Mouse (Mus musculus) forebrain, embryonic 10.5 days (tissue): ENCODE data around the gene Ugt1a6a. TPM values are rescaled to one million over a fixed set of nuclear protein-coding genes. Genes with fewer than 3 reads are reported as not detected.

Experiments used
- DNase-seq: peaks from one replicate; pipeline ENCODE4 v3.0.0-alpha.2; 2017; ENCODE audit warnings: low spot score; ENCODE audit errors: extremely low spot score
- H3K27ac ChIP-seq: fragments of 300-500 bp; sonication (generic); 2 replicates; pipeline ENCODE4 v1.5.1; 2016; ENCODE audit warnings: mild to moderate bottlenecking
- H3K27me3 ChIP-seq: fragments of 300-500 bp; sonication (generic); 2 replicates; pipeline ENCODE4 v1.6.1; 2016; ENCODE audit warnings: mild to moderate bottlenecking; ENCODE audit not compliant: poor library complexity, severe bottlenecking
- H3K36me3 ChIP-seq: fragments of 300-500 bp; sonication (generic); replicated peaks from 2 replicates; pipeline ENCODE4 v1.6.1; 2016; ENCODE audit warnings: mild to moderate bottlenecking, moderate library complexity
- H3K4me1 ChIP-seq: fragments of 300-500 bp; sonication (generic); 2 replicates; pipeline ENCODE4 v1.6.1; 2016
- H3K4me3 ChIP-seq: fragments of 300-500 bp; sonication (generic); 2 replicates; pipeline ENCODE4 v1.5.1; 2016; ENCODE audit warnings: mild to moderate bottlenecking, moderate library complexity
- H3K9me3 ChIP-seq: fragments of 300-500 bp; sonication (generic); 2 replicates; pipeline ENCODE4 v1.6.1; 2016; ENCODE audit warnings: mild to moderate bottlenecking, moderate library complexity
- WGBS: fragments of 180-500 bp; shearing (Covaris S2); methylation state at CpG from one replicate; pipeline ENCODE4 v1.1.7; 2016; 5-methylcytosine and 5-hydroxymethylcytosine counted together
- polyA plus RNA-seq: library from polyadenylated mRNA; unstranded; fragments of >200 nt; fragmentation: Nextera tagmentation; extraction: Ambion mirVana; gene quantifications from 2 replicates; pipeline ENCODE4 v1.2.1, GENCODE M21; 2016

Gene Ugt1a6a
- polyA plus RNA-seq, 1 experiment from 2014 or later: 0.20 TPM

DNA sequence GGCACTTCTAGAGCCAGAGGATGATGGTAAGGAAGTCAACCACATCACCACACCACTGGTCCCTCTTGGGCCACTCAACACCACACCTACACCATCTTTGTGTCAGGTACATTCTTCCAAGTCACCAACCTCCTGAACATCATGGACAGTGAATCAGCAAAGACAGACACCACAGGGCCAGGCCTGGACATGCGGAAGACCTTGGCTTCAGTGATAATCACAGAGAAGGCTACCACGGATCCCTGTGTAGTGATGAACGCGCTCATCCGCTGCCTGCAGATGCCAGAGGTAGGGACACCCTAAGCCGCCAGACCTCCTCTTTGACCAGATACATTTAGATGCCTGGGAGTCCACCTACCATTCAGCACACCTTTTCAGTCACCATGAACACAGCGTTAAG is 93.5 kb downstream of the Ugt1a6a start:
- DNase-seq: no peak
- 71% methylated on average over 7 of the region's 7 CpGs for WGBS
- H3K27ac ChIP-seq: no peak overlapping the region

DNA sequence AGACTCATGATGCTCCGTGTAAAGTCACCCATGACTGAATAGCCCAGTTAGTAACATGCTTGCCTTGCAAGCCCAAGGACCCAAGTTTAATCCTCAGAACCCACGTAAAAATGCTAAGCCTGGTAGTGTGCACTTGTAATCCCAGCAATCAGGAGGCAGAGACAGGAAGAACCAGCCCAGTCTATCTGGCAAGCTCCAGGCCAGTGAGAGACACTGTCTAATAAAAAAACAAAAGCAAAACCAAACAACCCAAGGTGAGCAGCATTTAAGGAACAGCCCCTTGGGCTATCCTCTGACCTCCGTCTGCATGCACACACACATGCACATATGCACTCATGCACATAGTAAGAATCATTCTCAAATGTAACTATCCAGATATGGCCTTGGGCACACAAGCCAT is 95.0 kb downstream of the Ugt1a6a start:
- no peaks in the 10 kb centered on the region for H3K27me3 ChIP-seq
- DNase-seq: no peak
- H3K36me3 ChIP-seq: no peaks in the 10 kb centered on the region
- peaks cover 94% of the 10 kb centered on the region for H3K9me3 ChIP-seq
- H3K27ac ChIP-seq: no peak overlapping the region
- no peaks in the 10 kb centered on the region for H3K4me1 ChIP-seq
- no peak overlapping the region for H3K4me3 ChIP-seq
- WGBS: 85% methylated on average over 3 of the region's 3 CpGs

More for the DNA sequence above, 93.5 kb downstream of the Ugt1a6a start:
- H3K27me3 ChIP-seq: no peaks in the 10 kb centered on the region
- H3K4me1 ChIP-seq: no peaks in the 10 kb centered on the region
- H3K4me3 ChIP-seq: no peak overlapping the region
- H3K36me3 ChIP-seq: no peaks in the 10 kb centered on the region
- H3K9me3 ChIP-seq: peaks cover 79% of the 10 kb centered on the region

DNA sequence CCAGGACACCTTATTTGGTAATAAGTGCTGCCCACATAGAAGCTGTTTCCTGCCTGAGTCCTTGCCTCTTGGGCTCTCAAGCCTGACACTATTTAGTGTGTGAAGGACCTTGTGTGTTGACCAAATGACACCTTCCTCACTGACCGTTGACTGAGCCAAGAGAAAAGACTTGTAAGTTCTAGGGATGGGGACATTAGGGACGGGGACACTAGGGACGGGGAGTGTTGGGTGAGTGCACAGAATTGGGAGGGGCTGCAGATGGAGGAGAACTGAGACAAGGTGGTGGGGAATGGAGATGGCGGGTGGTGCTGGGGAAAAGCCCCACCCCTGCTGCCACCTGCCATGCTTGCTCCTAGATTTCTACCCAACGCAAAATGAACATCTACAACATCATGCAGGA is 95.4 kb downstream of the Ugt1a6a start:
- no peak for DNase-seq
- WGBS: 87% methylated on average over 5 of the region's 5 CpGs
- H3K27ac ChIP-seq: no peak overlapping the region
- no peaks in the 10 kb centered on the region for H3K4me1 ChIP-seq
- no peaks in the 10 kb centered on the region for H3K27me3 ChIP-seq
- peaks cover 98% of the 10 kb centered on the region for H3K9me3 ChIP-seq
- H3K36me3 ChIP-seq: no peaks in the 10 kb centered on the region
- no peak overlapping the region for H3K4me3 ChIP-seq

DNA sequence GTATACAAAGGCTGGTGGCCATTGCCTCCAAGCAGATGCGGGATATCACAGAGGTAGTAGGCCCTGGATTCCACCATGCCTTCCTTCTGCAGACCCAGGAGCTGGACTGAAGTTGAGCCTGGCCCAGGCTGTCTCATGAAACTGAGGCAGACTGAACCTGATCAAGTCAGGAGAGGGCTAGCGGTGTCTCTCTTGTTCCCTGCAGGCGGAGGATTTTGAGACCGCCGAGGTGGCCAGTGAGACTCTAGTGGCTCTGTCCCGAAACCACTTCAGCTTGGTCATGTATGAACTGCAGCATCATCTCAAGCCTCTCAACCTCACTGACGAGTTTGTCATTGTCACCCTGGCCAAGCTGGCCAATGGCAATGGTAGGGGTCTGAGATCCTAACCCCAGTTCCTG is 95.8 kb downstream of the Ugt1a6a start:
- no peak overlapping the region for H3K4me3 ChIP-seq
- H3K36me3 ChIP-seq: no peaks in the 10 kb centered on the region
- H3K27me3 ChIP-seq: no peaks in the 10 kb centered on the region
- DNase-seq: no peak
- no peak overlapping the region for H3K27ac ChIP-seq
- no peaks in the 10 kb centered on the region for H3K4me1 ChIP-seq
- peaks cover 100% of the 10 kb centered on the region for H3K9me3 ChIP-seq
- whole genome bisulfite sequencing: 75% methylated on average over 7 of the region's 7 CpGs

DNA sequence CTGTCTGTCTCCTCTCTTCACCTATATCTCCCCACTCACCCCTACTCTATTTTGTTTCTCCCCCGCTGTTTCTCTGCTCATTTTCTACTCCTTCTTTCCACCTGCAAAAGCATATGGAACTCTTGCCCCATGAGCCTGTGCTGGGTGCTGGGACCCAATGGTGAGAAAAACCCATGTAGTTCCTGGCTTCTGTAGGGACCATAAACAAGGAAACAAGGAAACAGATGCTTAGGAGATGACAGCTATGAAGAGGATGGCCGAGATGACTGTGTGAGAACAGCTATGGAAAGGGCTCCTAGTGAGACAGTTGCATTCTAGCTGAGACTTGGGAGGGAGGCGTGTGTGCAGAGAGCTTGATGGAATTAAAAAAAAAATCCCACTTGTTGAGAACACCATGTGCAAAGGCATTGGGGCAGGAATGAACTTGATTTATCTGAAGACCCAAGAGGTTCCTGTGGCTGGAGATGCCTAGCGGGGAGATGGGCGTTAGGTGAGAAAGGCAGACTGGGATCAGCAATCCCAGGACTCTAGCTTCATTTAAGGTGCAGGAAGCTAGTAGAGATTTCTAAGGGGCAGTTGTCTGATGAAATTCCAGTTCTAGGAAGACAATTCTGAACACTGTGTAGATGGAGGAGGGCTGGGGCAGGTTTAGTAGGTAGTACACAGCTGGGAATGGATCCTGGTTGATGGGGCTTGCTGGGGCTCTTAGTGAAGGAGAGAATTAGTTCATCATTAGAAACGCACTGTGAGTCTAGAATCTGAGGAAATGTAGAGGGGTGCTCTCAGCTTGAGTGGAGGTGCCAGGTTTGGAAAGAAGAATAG is 96.6 kb downstream of the Ugt1a6a start:
- WGBS: 80% methylated on average over 6 of the region's 6 CpGs
- Histone ChIP-seq H3K4me1 (no peaks in the 10 kb centered on the region), H3K27ac (no peak overlapping the region), H3K27me3 (no peaks in the 10 kb centered on the region), H3K4me3 (no peak overlapping the region), H3K9me3 (peaks cover 100% of the 10 kb centered on the region), H3K36me3 (no peaks in the 10 kb centered on the region)
- DNase-seq: no peak

DNA sequence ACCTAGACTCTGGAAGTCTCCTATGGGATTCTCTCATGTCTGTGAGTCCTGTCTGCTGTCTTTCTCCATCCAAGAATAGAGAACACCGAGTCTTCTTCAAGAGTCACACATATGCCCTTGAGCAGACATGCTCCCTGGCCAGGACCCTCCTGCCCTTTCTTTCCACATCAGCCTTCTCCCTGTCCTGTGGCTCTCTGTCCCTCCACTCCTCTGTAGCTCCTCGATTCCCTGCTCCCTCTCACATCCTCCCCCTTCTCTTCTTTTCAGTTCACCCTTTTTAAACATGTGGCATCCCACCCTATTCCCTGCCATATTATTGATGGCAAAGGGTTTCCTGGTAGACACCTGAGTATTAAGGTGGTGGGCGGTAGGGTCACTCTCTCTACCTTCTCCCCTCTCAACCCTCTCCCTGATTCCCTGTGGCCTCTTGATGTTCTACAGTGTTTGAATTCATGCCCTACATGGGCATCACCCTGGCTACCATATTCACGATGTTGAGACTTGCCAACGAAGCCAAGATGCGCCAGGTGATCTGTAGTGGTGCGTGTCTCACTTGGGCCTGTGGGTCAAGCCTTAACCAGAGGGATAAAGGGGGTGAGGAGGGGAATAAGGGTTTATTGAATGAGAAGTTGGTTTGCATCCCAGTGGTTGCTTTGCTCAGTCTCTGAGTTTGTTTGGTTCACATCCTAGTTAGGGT is 97.3 kb downstream of the Ugt1a6a start:
- 72% methylated on average over 7 of the region's 7 CpGs for WGBS
- H3K27ac ChIP-seq: no peak overlapping the region
- H3K9me3 ChIP-seq: peaks cover 98% of the 10 kb centered on the region
- H3K36me3 ChIP-seq: no peaks in the 10 kb centered on the region
- DNase-seq: no peak
- H3K27me3 ChIP-seq: no peaks in the 10 kb centered on the region
- no peak overlapping the region for H3K4me3 ChIP-seq
- H3K4me1 ChIP-seq: no peaks in the 10 kb centered on the region

DNA sequence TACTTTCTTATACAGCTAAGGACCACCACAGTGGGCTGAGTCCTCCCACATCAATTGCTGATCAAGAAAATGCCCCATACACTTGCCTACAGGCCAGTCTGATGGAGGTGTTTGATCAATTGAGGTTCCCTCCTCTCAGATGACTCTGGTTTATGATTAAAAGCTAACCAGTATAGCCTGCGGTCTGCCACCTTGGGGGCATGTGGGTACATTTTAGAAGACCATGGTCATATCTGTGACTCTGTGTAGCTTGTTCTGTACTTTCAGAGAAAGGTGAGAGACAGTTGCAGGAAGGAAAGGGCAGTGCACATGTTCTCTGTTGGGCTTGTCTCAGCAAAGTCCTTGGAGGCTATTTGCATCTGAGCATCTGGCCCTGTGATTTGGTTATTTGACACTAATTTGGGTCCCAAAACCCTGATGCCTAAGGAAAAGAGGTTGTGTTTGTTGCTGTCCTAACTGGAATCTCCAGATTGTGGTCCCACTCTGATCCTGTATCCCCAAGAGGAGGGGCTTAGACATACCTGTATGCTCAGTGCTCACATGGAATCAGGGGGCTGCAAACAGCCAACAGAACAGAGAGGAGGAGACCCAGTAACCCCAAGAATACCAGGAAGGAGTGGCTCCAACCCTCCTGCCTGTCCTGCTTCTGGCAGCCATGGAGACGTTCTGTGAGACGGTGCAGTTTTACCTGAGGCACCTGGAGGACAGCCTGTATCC is 98.2 kb downstream of the Ugt1a6a start:
- H3K27ac ChIP-seq: no peak overlapping the region
- no peak overlapping the region for H3K4me3 ChIP-seq
- H3K4me1 ChIP-seq: no peaks in the 10 kb centered on the region
- no peaks in the 10 kb centered on the region for H3K36me3 ChIP-seq
- H3K9me3 ChIP-seq: peaks cover 98% of the 10 kb centered on the region
- DNase-seq: no peak
- 56% methylated on average over 3 of the region's 3 CpGs for WGBS
- H3K27me3 ChIP-seq: no peaks in the 10 kb centered on the region

DNA sequence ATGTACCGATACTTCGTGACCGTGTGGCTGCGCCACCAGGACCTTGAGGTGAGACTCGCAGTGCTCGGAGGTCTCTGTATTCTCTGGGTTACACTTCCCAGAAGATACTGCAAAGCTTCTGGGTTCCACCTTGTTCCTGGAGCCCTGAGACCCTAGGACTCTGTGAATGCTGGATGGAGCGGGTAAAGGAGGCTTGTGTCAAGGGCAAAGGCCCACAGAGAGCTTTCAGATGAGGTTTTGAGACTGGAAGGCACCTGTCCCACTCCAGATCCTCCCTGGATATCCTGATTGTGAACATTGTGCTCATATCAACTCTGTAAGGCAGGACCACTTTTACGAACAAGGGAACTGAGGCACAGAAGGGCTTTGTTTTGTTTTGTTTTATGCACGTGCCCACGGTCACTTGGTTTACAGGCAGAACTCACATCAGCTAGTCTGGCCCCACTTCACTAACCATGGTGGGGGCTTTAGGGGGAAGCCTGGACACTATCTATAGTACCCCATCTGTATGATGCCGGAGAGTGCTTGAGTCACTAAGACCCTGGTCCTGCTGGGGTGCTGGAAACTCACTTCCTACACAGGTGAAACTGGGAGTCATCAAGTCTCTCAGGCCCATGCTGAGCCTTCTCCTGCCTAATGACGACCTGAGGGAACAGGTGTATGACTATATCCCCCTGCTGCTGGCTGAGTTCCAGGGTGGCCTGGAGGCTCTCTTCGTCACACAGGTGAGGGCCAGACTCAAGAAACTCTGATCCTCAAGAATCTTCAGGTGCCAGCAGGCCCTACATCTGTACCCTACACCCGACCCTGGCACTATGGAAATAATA is 99.0 kb downstream of the Ugt1a6a start:
- Histone ChIP-seq H3K36me3 (no peaks in the 10 kb centered on the region), H3K4me3 (no peak overlapping the region), H3K27me3 (no peaks in the 10 kb centered on the region), H3K9me3 (peaks cover 98% of the 10 kb centered on the region), H3K4me1 (no peaks in the 10 kb centered on the region), H3K27ac (no peak overlapping the region)
- DNase-seq: no peak
- 74% methylated on average over 14 of the region's 14 CpGs for WGBS

DNA sequence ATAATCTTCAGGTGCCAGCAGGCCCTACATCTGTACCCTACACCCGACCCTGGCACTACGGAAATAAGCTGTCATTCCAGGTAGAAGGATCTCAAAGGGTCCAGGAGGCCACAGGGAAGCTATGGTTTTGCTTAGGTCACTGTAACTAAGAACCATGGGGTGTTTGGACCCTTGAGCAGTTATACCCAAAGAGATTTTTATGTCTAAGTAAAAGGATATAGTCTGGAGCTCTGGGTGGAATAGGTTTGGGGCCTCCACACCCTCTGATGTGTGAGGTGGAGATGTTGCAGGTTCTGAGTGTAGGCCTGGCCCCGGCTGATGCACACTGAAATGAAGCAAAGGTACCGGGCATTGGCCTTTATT is 99.6 kb downstream of the Ugt1a6a start:
- WGBS: 68% methylated on average over 4 of the region's 4 CpGs
- Histone ChIP-seq H3K4me3 (no peak overlapping the region), H3K36me3 (no peaks in the 10 kb centered on the region), H3K27ac (no peak overlapping the region), H3K9me3 (peaks cover 98% of the 10 kb centered on the region), H3K27me3 (no peaks in the 10 kb centered on the region), H3K4me1 (no peaks in the 10 kb centered on the region)
- DNase-seq: no peak

DNA sequence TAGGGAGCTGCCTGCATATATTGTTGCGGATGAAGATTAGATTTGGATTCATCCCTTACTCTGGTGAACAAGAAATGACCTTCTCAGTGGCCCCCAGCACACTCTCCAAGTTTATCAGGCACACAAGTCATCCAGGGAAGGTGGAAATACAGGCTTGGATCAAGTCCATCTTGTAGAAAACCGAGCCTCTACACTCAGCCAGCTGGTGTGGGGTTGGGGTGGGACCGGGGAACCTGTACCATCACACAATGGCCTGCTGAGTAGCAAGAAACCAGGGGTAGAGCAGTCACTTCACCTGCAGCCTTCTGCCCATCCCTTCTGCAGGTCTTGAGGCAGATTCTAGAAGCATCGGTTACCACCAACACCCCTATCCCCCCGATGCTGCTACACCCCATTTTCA is 100.0 kb downstream of the Ugt1a6a start:
- H3K4me1 ChIP-seq: no peaks in the 10 kb centered on the region
- no peak for DNase-seq
- H3K27ac ChIP-seq: no peak overlapping the region
- H3K4me3 ChIP-seq: no peak overlapping the region
- peaks cover 98% of the 10 kb centered on the region for H3K9me3 ChIP-seq
- no peaks in the 10 kb centered on the region for H3K36me3 ChIP-seq
- no peaks in the 10 kb centered on the region for H3K27me3 ChIP-seq
- WGBS: 44% methylated on average over 5 of the region's 5 CpGs

DNA sequence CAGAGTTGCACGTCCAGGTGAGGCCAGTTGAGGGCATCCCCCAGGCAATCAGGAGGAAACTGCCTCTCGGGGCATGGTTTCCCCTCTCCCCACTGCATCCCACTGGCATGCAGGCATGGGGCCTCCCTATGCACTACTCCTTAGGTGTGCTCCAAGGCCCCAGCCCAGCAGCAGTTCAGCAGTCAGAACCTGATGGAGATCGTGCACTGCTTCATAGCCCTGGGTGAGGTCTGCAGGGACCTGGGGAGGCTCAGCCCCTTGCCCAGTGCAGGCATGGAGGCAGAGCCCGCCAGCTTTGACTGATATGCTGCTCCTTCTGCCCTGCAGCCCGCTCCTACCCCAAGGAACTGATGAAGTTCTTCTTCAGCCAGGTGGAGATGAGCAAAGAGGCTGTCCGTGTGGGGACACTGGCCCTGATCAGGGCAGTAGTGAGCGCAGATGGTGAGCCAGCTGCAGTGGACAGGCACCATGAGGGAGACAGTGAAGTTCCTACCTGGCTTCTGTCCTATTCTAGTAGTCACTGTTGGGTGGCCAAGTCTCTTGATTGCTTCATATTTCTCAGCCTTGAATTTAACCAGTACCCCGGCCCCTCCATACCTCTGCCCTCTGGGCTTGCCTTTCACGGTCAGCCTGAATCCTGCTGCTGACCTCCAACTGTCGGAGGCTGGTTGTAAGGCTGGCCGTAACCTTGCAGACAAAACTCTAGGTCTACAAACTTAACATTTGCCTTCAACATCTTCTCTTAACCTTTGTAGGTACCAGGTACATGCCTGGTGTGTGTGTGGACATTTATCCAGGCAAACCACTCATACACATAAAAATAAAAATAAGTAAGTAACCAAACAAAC is 100.7 kb downstream of the Ugt1a6a start:
- Histone ChIP-seq H3K36me3 (no peaks in the 10 kb centered on the region), H3K27ac (no peak overlapping the region), H3K4me3 (no peak overlapping the region), H3K27me3 (no peaks in the 10 kb centered on the region), H3K9me3 (peaks cover 98% of the 10 kb centered on the region), H3K4me1 (no peaks in the 10 kb centered on the region)
- 68% methylated on average over 11 of the region's 11 CpGs for WGBS
- DNase-seq: no peak
